Mouse (Mus musculus) olfactory bulb, adult 2 months (tissue): ENCODE results near the gene Hecw2. TPM values are rescaled to one million over a fixed set of nuclear protein-coding genes. Genes with fewer than 3 reads are reported as not detected.

ENCODE experiments used
- H3K27ac ChIP-seq: fragments of 200-500 bp; 2 replicates; pipeline ENCODE4 v1.5.1; 2012; ENCODE audit warnings: low read depth, low read length; ENCODE audit not compliant: insufficient read depth
- H3K4me1 ChIP-seq: fragments of 200-500 bp; 2 replicates; pipeline ENCODE4 v1.6.1; 2012; ENCODE audit warnings: low read length; ENCODE audit not compliant: control insufficient read depth, insufficient read depth
- H3K4me3 ChIP-seq: fragments of 200-500 bp; 2 replicates; pipeline ENCODE4 v1.5.1; 2012; ENCODE audit warnings: mild to moderate bottlenecking, low read depth, low read length, moderate library complexity; ENCODE audit not compliant: insufficient read depth
- CTCF ChIP-seq: fragments of 200-500 bp; IDR thresholded peaks from 2 replicates; pipeline ENCODE4 v1.5.1; 2012; ENCODE audit warnings: low read depth, mild to moderate bottlenecking, low read length, moderate library complexity; ENCODE audit not compliant: insufficient read depth
- POLR2A ChIP-seq: fragments of 200-500 bp; IDR thresholded peaks from 2 replicates; pipeline ENCODE4 v1.6.1; 2012; ENCODE audit warnings: mild to moderate bottlenecking, low read depth, low read length, moderate library complexity; ENCODE audit not compliant: insufficient read depth
- WGBS: fragments of 180-500 bp; shearing (Covaris S2); methylation state at CpG from one replicate; pipeline ENCODE4 v1.1.7; 2018; 5-methylcytosine and 5-hydroxymethylcytosine counted together
- polyA plus RNA-seq: library from polyadenylated mRNA; stranded (reverse); fragments of >200 nt; gene quantifications from 2 replicates; pipeline ENCODE4 v1.2.4, GENCODE M21; 2012; ENCODE audit warnings: low replicate concordance; ENCODE audit not compliant: missing spikeins, insufficient read depth, insufficient read length

The Hecw2 gene
- polyA plus RNA-seq, result not detected in 2 replicates

GRCm38 (mm10) chr1:54194954-54195305, at the start of gene Hecw2:
Gene Hecw2 (minus strand): TSS chr1:54195168.
- TF ChIP-seq POLR2A (peak; percentile 28; the same call in 1 of the 2 replicates), CTCF (no peak)
- H3K4me1 ChIP-seq, result no peaks in the 10 kb centered on the region
- WGBS, result under 1% methylated on average over 38 of the region's 38 CpGs
- H3K4me3 ChIP-seq, result peak within 1 kb of the TSS; percentile 94
- peak within 1 kb of the TSS; percentile 93 for H3K27ac ChIP-seq

GRCm38 (mm10) chr1:54242722-54243121, 47.8 kb upstream of the Hecw2 start:
- Histone ChIP-seq H3K4me3 (no peak overlapping the region), H3K27ac (no peak overlapping the region), H3K4me1 (no peaks in the 10 kb centered on the region)
- no peak for TF ChIP-seq CTCF
- TF ChIP-seq POLR2A, result no peak
- WGBS, result 87% methylated on average over 4 of the region's 4 CpGs

GRCm38 (mm10) chr1:54220273-54220672, 25.3 kb upstream of the Hecw2 start:
- 96% methylated on average over 3 of the region's 3 CpGs for WGBS
- Histone ChIP-seq H3K4me3 (no peak overlapping the region), H3K4me1 (no peaks in the 10 kb centered on the region), H3K27ac (no peak overlapping the region)
- TF ChIP-seq POLR2A, result no peak

GRCm38 (mm10) chr1:54194183-54194953, 600 bp downstream of the Hecw2 start:
- H3K27ac ChIP-seq, result peak overlapping the region; percentile 93
- 0 out of 2 replicates have a peak, but pooled peaks have one; percentile 15 for TF ChIP-seq POLR2A
- no peak for TF ChIP-seq CTCF
- under 1% methylated on average over 103 of the region's 104 CpGs for WGBS
- H3K4me1 ChIP-seq, result no peaks in the 10 kb centered on the region
- H3K4me3 ChIP-seq, result peak overlapping the region; percentile 94

GRCm38 (mm10) chr1:54193191-54193770, 1.7 kb downstream of the Hecw2 start:
- Histone ChIP-seq H3K4me1 (no peaks in the 10 kb centered on the region), H3K4me3 (no peak overlapping the region), H3K27ac (no peak overlapping the region)
- no peak for TF ChIP-seq CTCF
- WGBS, result 31% methylated on average over 7 of the region's 7 CpGs

GRCm38 (mm10) chr1:54187579-54187978, 7.4 kb downstream of the Hecw2 start:
- 33% methylated on average over 4 of the region's 4 CpGs for WGBS
- no peak overlapping the region for H3K27ac ChIP-seq
- H3K4me1 ChIP-seq, result no peaks in the 10 kb centered on the region
- H3K4me3 ChIP-seq, result no peak overlapping the region
- TF ChIP-seq POLR2A, result no peak

- TF ChIP-seq CTCF (no peak), POLR2A (no peak)
- Histone ChIP-seq H3K27ac (no peak overlapping the region), H3K4me1 (no peaks in the 10 kb centered on the region), H3K4me3 (no peak overlapping the region)
- 75% methylated on average over 3 of the region's 3 CpGs for WGBS
Measured at GRCm38 (mm10) chr1:54186347-54186746, 8.6 kb downstream of the Hecw2 start.

- Histone ChIP-seq H3K4me3 (no peak overlapping the region), H3K4me1 (no peaks in the 10 kb centered on the region), H3K27ac (no peak overlapping the region)
- no peak for TF ChIP-seq POLR2A
- TF ChIP-seq CTCF, result no peak
- 59% methylated on average over 1 of the region's 2 CpGs for WGBS
Measured at GRCm38 (mm10) chr1:54180663-54181062, 14.3 kb downstream of the Hecw2 start.

- H3K4me3 ChIP-seq, result no peak overlapping the region
Measured at GRCm38 (mm10) chr1:54179179-54179578, 15.8 kb downstream of the Hecw2 start.

GRCm38 (mm10) chr1:54176592-54176991, 18.4 kb downstream of the Hecw2 start:
- Histone ChIP-seq H3K4me3 (no peak overlapping the region), H3K4me1 (peaks cover 2% of the 10 kb centered on the region; the same call in 1 of the 2 replicates), H3K27ac (no peak overlapping the region)
- WGBS, result 78% methylated on average over 2 of the region's 2 CpGs
- TF ChIP-seq CTCF, result no peak
- TF ChIP-seq POLR2A, result no peak

More at GRCm38 (mm10) chr1:54179179-54179578, 15.8 kb downstream of the Hecw2 start:
- Histone ChIP-seq H3K27ac (no peak overlapping the region), H3K4me1 (no peaks in the 10 kb centered on the region; the same call in 1 of the 2 replicates)
- TF ChIP-seq CTCF (no peak), POLR2A (no peak)
- 94% methylated on average over 7 of the region's 7 CpGs for WGBS
